In genomic region chr6:83071220-83071619, GRCm38 (mm10) we compare ENCODE assay signal across 10 mouse cellular contexts. TPM values are rescaled to one million over a fixed set of nuclear protein-coding genes. Genes with fewer than 3 reads are reported as not detected.
DNase-seq lines count a peak whose midpoint lies in the region; ATAC-seq and TF ChIP-seq lines count a peak whose summit lies in the region.
"Had no signal": no experiment of that assay in that cellular context is flagged by ENCODE, and none has a peak within 500 bp of the region (broad histone marks: within the 10 kb centered on the region; RNA-seq: fewer than 3 reads in every experiment).

No protein-coding gene starts in this region.

- H3K36me3 ChIP-seq in forebrain, embryonic 10.5 days (replicated peaks) = no peaks in the 10 kb centered on the region
- no peaks in the 10 kb centered on the region for H3K36me3 ChIP-seq in forebrain, embryonic 16.5 days (ENCODE audit: control insufficient read depth, insufficient read depth)
- no peaks in the 10 kb centered on the region for H3K36me3 ChIP-seq in midbrain, embryonic 11.5 days (ENCODE audit: control insufficient read depth, insufficient read depth, low read length)
- no peaks in the 10 kb centered on the region for H3K36me3 ChIP-seq in midbrain, embryonic 14.5 days (ENCODE audit: control insufficient read depth, insufficient read depth, low read length)
- H3K36me3 ChIP-seq in intestine, postnatal 0 days (ENCODE audit: control insufficient read depth, insufficient read depth) = no peaks in the 10 kb centered on the region; the same call in 1 of the 2 replicates
- no peaks in the 10 kb centered on the region for H3K36me3 ChIP-seq in stomach, postnatal 0 days (ENCODE audit: control insufficient read depth, insufficient read depth, low read length)

- no peak overlapping the region for H3K27ac ChIP-seq in forebrain, embryonic 10.5 days
- no peak overlapping the region for H3K27ac ChIP-seq in forebrain, embryonic 16.5 days (ENCODE audit: low read length)
- no peak overlapping the region for H3K27ac ChIP-seq in midbrain, embryonic 11.5 days (ENCODE audit: low read depth, low read length)
- H3K27ac ChIP-seq in midbrain, embryonic 14.5 days (replicated peaks; ENCODE audit: low read depth, low read length) = no peak overlapping the region
- H3K27ac ChIP-seq in intestine, postnatal 0 days (ENCODE audit: low read depth, low read length) = no peak overlapping the region
- no peak overlapping the region for H3K27ac ChIP-seq in stomach, postnatal 0 days (replicated peaks)
- H3K27ac ChIP-seq: layer of hippocampus, adult 2 months had no signal

- H3K4me2 ChIP-seq in forebrain, embryonic 16.5 days (ENCODE audit: low read length) = no peak overlapping the region
- H3K4me2 ChIP-seq in midbrain, embryonic 11.5 days = no peak overlapping the region
- H3K4me2 ChIP-seq in midbrain, embryonic 14.5 days (ENCODE audit: low read length) = no peak overlapping the region
- H3K4me2 ChIP-seq in intestine, postnatal 0 days (replicated peaks; ENCODE audit: low read depth) = 0 out of 2 replicates have a peak overlapping the region, but pooled peaks have one; percentile 21
- H3K4me2 ChIP-seq in stomach, postnatal 0 days (replicated peaks; ENCODE audit: low read depth) = no peak overlapping the region; the same call in 1 of the 2 replicates

- no peak for DNase-seq in forebrain, embryonic 10.5 days (ENCODE audit: extremely low spot score, low spot score)
- no peak for DNase-seq in midbrain, embryonic 11.5 days (ENCODE audit: low spot score, missing footprints)
- DNase-seq in midbrain, embryonic 14.5 days = no peak
- peak; percentile 33 for DNase-seq in stomach, postnatal 0 days (ENCODE audit: low spot score)
- DNase-seq in gastrocnemius, postnatal 25 days = no peak
- DNase-seq in thymus, postnatal 14 days = no peak

- no peaks in the 10 kb centered on the region for H3K9me3 ChIP-seq in forebrain, embryonic 10.5 days
- H3K9me3 ChIP-seq in forebrain, embryonic 16.5 days (ENCODE audit: control insufficient read depth, low read length) = no peaks in the 10 kb centered on the region
- H3K9me3 ChIP-seq in midbrain, embryonic 11.5 days (ENCODE audit: control insufficient read depth, low read length) = no peaks in the 10 kb centered on the region
- H3K9me3 ChIP-seq in midbrain, embryonic 14.5 days (ENCODE audit: control insufficient read depth, low read length) = no peaks in the 10 kb centered on the region
- H3K9me3 ChIP-seq in intestine, postnatal 0 days (ENCODE audit: control insufficient read depth) = no peaks in the 10 kb centered on the region
- no peaks in the 10 kb centered on the region for H3K9me3 ChIP-seq in stomach, postnatal 0 days (ENCODE audit: control insufficient read depth, low read length)

- peaks cover 100% of the 10 kb centered on the region for H3K27me3 ChIP-seq in forebrain, embryonic 10.5 days (ENCODE audit: poor library complexity, severe bottlenecking)
- H3K27me3 ChIP-seq in forebrain, embryonic 16.5 days (replicated peaks; ENCODE audit: control insufficient read depth, insufficient read depth, low read length) = peaks cover 80% of the 10 kb centered on the region
- H3K27me3 ChIP-seq in midbrain, embryonic 11.5 days (ENCODE audit: control insufficient read depth, insufficient read depth, low read length) = peaks cover 91% of the 10 kb centered on the region
- H3K27me3 ChIP-seq in midbrain, embryonic 14.5 days (ENCODE audit: control insufficient read depth, insufficient read depth, low read length) = peaks cover 94% of the 10 kb centered on the region
- peaks cover 91% of the 10 kb centered on the region for H3K27me3 ChIP-seq in intestine, postnatal 0 days (replicated peaks; ENCODE audit: control insufficient read depth, insufficient read depth, low read length)
- H3K27me3 ChIP-seq in stomach, postnatal 0 days (ENCODE audit: control insufficient read depth, insufficient read depth, low read length) = peaks cover 46% of the 10 kb centered on the region
- H3K27me3 ChIP-seq: CH12.LX had no signal

- no peak for TF ChIP-seq EP300 in stomach, postnatal 0 days (optimal IDR thresholded peaks at IDR 0.05)

- WGBS in forebrain, embryonic 10.5 days = under 1% methylated on average over 24 of the region's 24 CpGs
- WGBS in forebrain, embryonic 16.5 days = 1% methylated on average over 23 of the region's 24 CpGs
- WGBS in midbrain, embryonic 11.5 days = 0% methylated on average over 20 of the region's 24 CpGs
- 2% methylated on average over 23 of the region's 24 CpGs for WGBS in midbrain, embryonic 14.5 days
- 1% methylated on average over 23 of the region's 24 CpGs for WGBS in intestine, postnatal 0 days
- WGBS in stomach, postnatal 0 days = 3% methylated on average over 18 of the region's 24 CpGs

- peak overlapping the region; percentile 36 for H3K4me3 ChIP-seq in forebrain, embryonic 10.5 days
- H3K4me3 ChIP-seq in forebrain, embryonic 16.5 days (replicated peaks; ENCODE audit: low read length) = no peak overlapping the region
- no peak overlapping the region for H3K4me3 ChIP-seq in midbrain, embryonic 11.5 days (ENCODE audit: low read depth, low read length)
- no peak overlapping the region for H3K4me3 ChIP-seq in midbrain, embryonic 14.5 days (replicated peaks; ENCODE audit: low read depth, low read length)
- peak overlapping the region; percentile 23; the same call in 1 of the 2 replicates for H3K4me3 ChIP-seq in intestine, postnatal 0 days (ENCODE audit: low read depth, low read length)
- peak overlapping the region; percentile 4; the same call in 1 of the 2 replicates for H3K4me3 ChIP-seq in stomach, postnatal 0 days (ENCODE audit: low read depth, low read length)
- H3K4me3 ChIP-seq: layer of hippocampus, adult 2 months had no signal

- peaks cover 35% of the 10 kb centered on the region for H3K4me1 ChIP-seq in forebrain, embryonic 10.5 days
- H3K4me1 ChIP-seq in forebrain, embryonic 16.5 days (replicated peaks; ENCODE audit: control insufficient read depth, insufficient read depth, low read length) = peaks cover 18% of the 10 kb centered on the region
- peaks cover 15% of the 10 kb centered on the region for H3K4me1 ChIP-seq in midbrain, embryonic 11.5 days (ENCODE audit: control insufficient read depth, insufficient read depth, low read length)
- 0 out of 2 replicates have a peak, but pooled peaks cover 3% of the 10 kb centered on the region for H3K4me1 ChIP-seq in midbrain, embryonic 14.5 days (ENCODE audit: control insufficient read depth, insufficient read depth, low read length)
- no peaks in the 10 kb centered on the region; the same call in 1 of the 2 replicates for H3K4me1 ChIP-seq in intestine, postnatal 0 days (replicated peaks; ENCODE audit: control insufficient read depth, insufficient read depth, low read length)
- H3K4me1 ChIP-seq in stomach, postnatal 0 days (replicated peaks; ENCODE audit: control insufficient read depth, insufficient read depth) = no peaks in the 10 kb centered on the region

- no peak for TF ChIP-seq CTCF in intestine, postnatal 0 days (IDR thresholded peaks at IDR 0.05; ENCODE audit: low read depth)
- no peak for TF ChIP-seq CTCF in stomach, postnatal 0 days (IDR thresholded peaks at IDR 0.05; ENCODE audit: low read depth)

- ATAC-seq in forebrain, embryonic 16.5 days = no peak
- peak; percentile 41 for ATAC-seq in midbrain, embryonic 11.5 days (ENCODE audit: low FRiP score)
- ATAC-seq in midbrain, embryonic 14.5 days (ENCODE audit: low FRiP score, low TSS enrichment) = no peak
- ATAC-seq in intestine, postnatal 0 days = no peak
- ATAC-seq in stomach, postnatal 0 days (ENCODE audit: low FRiP score, low TSS enrichment) = peak; percentile 17; the same call in 1 of the 2 replicates

- no peak overlapping the region for H3K9ac ChIP-seq in forebrain, embryonic 16.5 days (replicated peaks; ENCODE audit: low read depth, low read length)
- H3K9ac ChIP-seq in midbrain, embryonic 11.5 days (ENCODE audit: low read length) = no peak overlapping the region
- no peak overlapping the region for H3K9ac ChIP-seq in midbrain, embryonic 14.5 days (replicated peaks; ENCODE audit: low read length)
- no peak overlapping the region for H3K9ac ChIP-seq in intestine, postnatal 0 days (ENCODE audit: low read depth, low read length)
- H3K9ac ChIP-seq in stomach, postnatal 0 days (ENCODE audit: low read length) = no peak overlapping the region

RNA-seq across cellular contexts. Expression of gene Tlx2, which starts 1.1 kb away (rescaled TPM):
- polyA plus RNA-seq in forebrain, embryonic 10.5 days (2016; fragmentation: Nextera tagmentation; extraction: Ambion mirVana) = not detected in 2 replicates
- not detected in 2 replicates for polyA plus RNA-seq in forebrain, embryonic 16.5 days (2015; fragmentation: Nextera tagmentation; extraction: Ambion mirVana)
- not detected in 2 replicates for polyA plus RNA-seq in midbrain, embryonic 11.5 days (2014; fragmentation: Nextera tagmentation; extraction: Ambion mirVana)
- not detected in 2 replicates for polyA plus RNA-seq in midbrain, embryonic 14.5 days (2014; fragmentation: Nextera tagmentation; extraction: Ambion mirVana)
- polyA plus RNA-seq in intestine, postnatal 0 days (2015; fragmentation: Nextera tagmentation; extraction: Ambion mirVana) = 7.6 and 8.4 TPM in 2 replicates
- polyA plus RNA-seq in stomach, postnatal 0 days (2015; fragmentation: Nextera tagmentation; extraction: Ambion mirVana) = 2.4 TPM in 2 replicates
- not detected for total RNA-seq in gastrocnemius, postnatal 25 days (2021)
- total RNA-seq: CH12.LX; layer of hippocampus, adult 2 months had no signal

RNA-seq across cellular contexts. Expression of gene Pcgf1, which starts 6.4 kb away (rescaled TPM):
- 37.6 and 39.4 TPM in 2 replicates for polyA plus RNA-seq in forebrain, embryonic 10.5 days (2016; fragmentation: Nextera tagmentation; extraction: Ambion mirVana)
- 45.5 and 46.5 TPM in 2 replicates for polyA plus RNA-seq in forebrain, embryonic 16.5 days (2015; fragmentation: Nextera tagmentation; extraction: Ambion mirVana)
- 31.5 and 35.5 TPM in 2 replicates for polyA plus RNA-seq in midbrain, embryonic 11.5 days (2014; fragmentation: Nextera tagmentation; extraction: Ambion mirVana)
- 43.5 and 58.8 TPM in 2 replicates for polyA plus RNA-seq in midbrain, embryonic 14.5 days (2014; fragmentation: Nextera tagmentation; extraction: Ambion mirVana)
- polyA plus RNA-seq in intestine, postnatal 0 days (2015; fragmentation: Nextera tagmentation; extraction: Ambion mirVana) = 13.6 and 14.4 TPM in 2 replicates
- polyA plus RNA-seq in stomach, postnatal 0 days (2015; fragmentation: Nextera tagmentation; extraction: Ambion mirVana) = 13.1 and 14.0 TPM in 2 replicates
- total RNA-seq in gastrocnemius, postnatal 25 days (2021) = 1 to 10 TPM; 6.7 to 7.1 TPM

RNA-seq across cellular contexts. Expression of gene Dqx1, which starts 13.6 kb away (rescaled TPM):
- 1.7 TPM in 2 replicates for polyA plus RNA-seq in forebrain, embryonic 10.5 days (2016; fragmentation: Nextera tagmentation; extraction: Ambion mirVana)
- polyA plus RNA-seq in forebrain, embryonic 16.5 days (2015; fragmentation: Nextera tagmentation; extraction: Ambion mirVana) = 0.30 and 0.31 TPM in 2 replicates
- polyA plus RNA-seq in midbrain, embryonic 11.5 days (2014; fragmentation: Nextera tagmentation; extraction: Ambion mirVana) = 0.43 and 0.68 TPM in 2 replicates
- 0.53 and 0.68 TPM in 2 replicates for polyA plus RNA-seq in midbrain, embryonic 14.5 days (2014; fragmentation: Nextera tagmentation; extraction: Ambion mirVana)
- polyA plus RNA-seq in intestine, postnatal 0 days (2015; fragmentation: Nextera tagmentation; extraction: Ambion mirVana) = 24.8 and 27.1 TPM in 2 replicates
- polyA plus RNA-seq in stomach, postnatal 0 days (2015; fragmentation: Nextera tagmentation; extraction: Ambion mirVana) = 5.4 and 5.8 TPM in 2 replicates
- total RNA-seq in gastrocnemius, postnatal 25 days (2021) = under 1 TPM; 0.26 to 0.51 TPM

RNA-seq across cellular contexts. Expression of gene Lbx2, which starts 14.9 kb away (rescaled TPM):
- 0.20 and 0.29 TPM in 2 replicates for polyA plus RNA-seq in forebrain, embryonic 10.5 days (2016; fragmentation: Nextera tagmentation; extraction: Ambion mirVana)
- polyA plus RNA-seq in forebrain, embryonic 16.5 days (2015; fragmentation: Nextera tagmentation; extraction: Ambion mirVana) = not detected in 2 replicates
- 0.44 TPM in 1 of 2 replicates, not detected in the other for polyA plus RNA-seq in midbrain, embryonic 11.5 days (2014; fragmentation: Nextera tagmentation; extraction: Ambion mirVana)
- polyA plus RNA-seq in midbrain, embryonic 14.5 days (2014; fragmentation: Nextera tagmentation; extraction: Ambion mirVana) = not detected in 2 replicates
- polyA plus RNA-seq in intestine, postnatal 0 days (2015; fragmentation: Nextera tagmentation; extraction: Ambion mirVana) = 0.23 TPM in 1 of 2 replicates, not detected in the other
- 0.53 and 0.56 TPM in 2 replicates for polyA plus RNA-seq in stomach, postnatal 0 days (2015; fragmentation: Nextera tagmentation; extraction: Ambion mirVana)
- total RNA-seq in gastrocnemius, postnatal 25 days (2021) = not detected
- total RNA-seq: CH12.LX had no signal

RNA-seq across cellular contexts. Expression of gene Htra2, which starts 16.1 kb away (rescaled TPM):
- 78.1 and 92.0 TPM in 2 replicates for polyA plus RNA-seq in forebrain, embryonic 10.5 days (2016; fragmentation: Nextera tagmentation; extraction: Ambion mirVana)
- polyA plus RNA-seq in forebrain, embryonic 16.5 days (2015; fragmentation: Nextera tagmentation; extraction: Ambion mirVana) = 70.7 and 77.8 TPM in 2 replicates
- polyA plus RNA-seq in midbrain, embryonic 11.5 days (2014; fragmentation: Nextera tagmentation; extraction: Ambion mirVana) = 28.2 and 30.0 TPM in 2 replicates
- 38.5 and 53.1 TPM in 2 replicates for polyA plus RNA-seq in midbrain, embryonic 14.5 days (2014; fragmentation: Nextera tagmentation; extraction: Ambion mirVana)
- polyA plus RNA-seq in intestine, postnatal 0 days (2015; fragmentation: Nextera tagmentation; extraction: Ambion mirVana) = 22.7 and 24.0 TPM in 2 replicates
- 31.3 and 35.7 TPM in 2 replicates for polyA plus RNA-seq in stomach, postnatal 0 days (2015; fragmentation: Nextera tagmentation; extraction: Ambion mirVana)
- total RNA-seq in gastrocnemius, postnatal 25 days (2021) = 10 to 100 TPM; 16.5 to 18.4 TPM

Comparison
In these comparisons a context has a peak if more than half of its experiments do, and no peak if none do; other contexts are left out.
1. H3K4me3 ChIP-seq: peak in forebrain, embryonic 10.5 days (single experiment), intestine, postnatal 0 days (single experiment) and stomach, postnatal 0 days (single experiment); none in forebrain, embryonic 16.5 days (single experiment), midbrain, embryonic 11.5 days (single experiment) and midbrain, embryonic 14.5 days (single experiment).
2. ATAC-seq: peak in midbrain, embryonic 11.5 days (single experiment) and stomach, postnatal 0 days (single experiment); none in forebrain, embryonic 16.5 days (single experiment), midbrain, embryonic 14.5 days (single experiment) and intestine, postnatal 0 days (single experiment).